Mouse (Mus musculus): ENCODE results near the gene Gm3015.
"Not testable (repeated sequence)": the region's sequence is repeated elsewhere in the genome, so short reads cannot be mapped to it uniquely, and the experiment has no call there.

Gene Gm3015

GRCm38 (mm10) chr14:42768721-42769120, at the start of gene Gm3015:
TSS of gene Gm3015 (minus strand) at chr14:42768821.
- not testable (repeated sequence) for DNase-seq (ENCODE audit: low spot score)

- DNase-seq (ENCODE audit: low spot score) = not testable (repeated sequence)
Observed at GRCm38 (mm10) chr14:42797887-42798286, 29.3 kb upstream of the Gm3015 start, which contains the start of gene Gm10377. TSS of gene Gm10377 (minus strand) at chr14:42797987.

All from lung, postnatal 25 days (tissue).